Mouse (Mus musculus): ENCODE results near the gene Eef1a1. TPM values are rescaled to one million over a fixed set of nuclear protein-coding genes. Genes with fewer than 3 reads are reported as not detected.
"Not testable (repeated sequence)": the region's sequence is repeated elsewhere in the genome, so short reads cannot be mapped to it uniquely, and the experiment has no call there.

Gene Eef1a1
- polyA plus RNA-seq, 1 experiment from 2014 or later = 2,772 TPM

- Histone ChIP-seq H3K4me2 (no peak overlapping the region), H3K36me3 (0 out of 2 replicates have a peak, but pooled peaks cover 7% of the 10 kb centered on the region), H3K27ac (ENCODE audit: poor library complexity, severe bottlenecking) (no peak overlapping the region), H3K9me3 (replicated peaks) (no peaks in the 10 kb centered on the region), H3K9ac (no peak overlapping the region), H3K4me1 (replicated peaks) (peaks cover 12% of the 10 kb centered on the region), H3K27me3 (replicated peaks) (no peaks in the 10 kb centered on the region), H3K4me3 (no peak overlapping the region)
- no peak for ATAC-seq (ENCODE audit: insufficient number of reproducible peaks, low FRiP score)
- WGBS = 92% methylated on average over 17 of the region's 17 CpGs
These were observed 36.6 kb upstream of the Eef1a1 start for GRCm38 (mm10) chr9:78525451-78526135.

GRCm38 (mm10) chr9:78521689-78522088 lies 32.7 kb upstream of the Eef1a1 start:
- Histone ChIP-seq H3K9ac (peak overlapping the region; percentile 71; the same call in 1 of the 2 replicates), H3K9me3 (replicated peaks) (no peaks in the 10 kb centered on the region), H3K27ac (ENCODE audit: poor library complexity, severe bottlenecking) (no peak overlapping the region), H3K4me1 (replicated peaks) (peaks cover 12% of the 10 kb centered on the region), H3K4me2 (peak overlapping the region; percentile 95), H3K27me3 (replicated peaks) (no peaks in the 10 kb centered on the region), H3K4me3 (peak overlapping the region; percentile 63), H3K36me3 (0 out of 2 replicates have a peak, but pooled peaks cover 7% of the 10 kb centered on the region)
- no peak for ATAC-seq (ENCODE audit: insufficient number of reproducible peaks, low FRiP score)
- 17% methylated on average over 14 of the region's 14 CpGs for WGBS

- Histone ChIP-seq H3K9me3 (replicated peaks) (no peaks in the 10 kb centered on the region), H3K9ac (peak overlapping the region; percentile 71), H3K4me1 (replicated peaks) (peaks cover 11% of the 10 kb centered on the region), H3K27me3 (replicated peaks) (no peaks in the 10 kb centered on the region), H3K4me2 (peak overlapping the region; percentile 95), H3K36me3 (0 out of 2 replicates have a peak, but pooled peaks cover 7% of the 10 kb centered on the region), H3K27ac (ENCODE audit: poor library complexity, severe bottlenecking) (peak overlapping the region; percentile 83), H3K4me3 (peak overlapping the region; percentile 63)
- ATAC-seq (ENCODE audit: insufficient number of reproducible peaks, low FRiP score) = peak; percentile 75
- 1% methylated on average over 40 of the region's 40 CpGs for WGBS
These were observed 32.0 kb upstream of the Eef1a1 start for GRCm38 (mm10) chr9:78520780-78521601.

GRCm38 (mm10) chr9:78520127-78520779 lies 31.3 kb upstream of the Eef1a1 start:
- H3K4me2 ChIP-seq = peak overlapping the region; percentile 95
- H3K4me3 ChIP-seq = peak overlapping the region; percentile 63
- WGBS = 3% methylated on average over 15 of the region's 15 CpGs
- ATAC-seq (ENCODE audit: insufficient number of reproducible peaks, low FRiP score) = peak; percentile 83
- no peaks in the 10 kb centered on the region for H3K27me3 ChIP-seq (replicated peaks)
- H3K9me3 ChIP-seq (replicated peaks) = no peaks in the 10 kb centered on the region
- H3K9ac ChIP-seq = peak overlapping the region; percentile 71
- H3K27ac ChIP-seq (ENCODE audit: poor library complexity, severe bottlenecking) = peak overlapping the region; percentile 83
- 0 out of 2 replicates have a peak, but pooled peaks cover 7% of the 10 kb centered on the region for H3K36me3 ChIP-seq
- H3K4me1 ChIP-seq (replicated peaks) = peaks cover 12% of the 10 kb centered on the region

DNA sequence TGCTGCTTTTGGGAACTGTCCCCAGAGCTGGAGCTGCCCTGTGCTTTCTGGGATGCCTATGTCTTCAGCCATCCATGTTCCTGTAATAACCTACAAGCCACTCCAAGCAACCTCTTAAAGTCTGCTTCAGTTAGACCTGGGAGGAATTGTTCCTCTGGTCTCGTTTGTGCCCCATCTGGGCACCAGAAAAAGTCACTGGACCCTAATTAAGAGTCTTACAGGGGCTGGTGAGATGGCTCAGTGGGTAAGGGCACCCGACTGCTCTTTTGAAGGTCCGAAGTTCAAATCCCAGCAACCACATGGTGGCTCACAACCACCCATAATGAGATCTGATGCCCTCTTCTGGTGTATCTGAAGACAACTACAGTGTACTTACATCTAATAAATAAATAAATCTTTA lies 28.3 kb upstream of the Eef1a1 start:
- not testable (repeated sequence) for H3K9me3 ChIP-seq (replicated peaks); H3K4me3 ChIP-seq; H3K27me3 ChIP-seq (replicated peaks); H3K36me3 ChIP-seq; H3K9ac ChIP-seq; H3K27ac ChIP-seq (ENCODE audit: poor library complexity, severe bottlenecking); ATAC-seq (ENCODE audit: insufficient number of reproducible peaks, low FRiP score); H3K4me2 ChIP-seq
- 76% methylated on average over 3 of the region's 3 CpGs for WGBS
- peaks cover 37% of the 10 kb centered on the region for H3K4me1 ChIP-seq (replicated peaks)

- peak; percentile 56 for ATAC-seq (ENCODE audit: insufficient number of reproducible peaks, low FRiP score)
These were observed 27.2 kb upstream of the Eef1a1 start for GRCm38 (mm10) chr9:78516125-78516524.

DNA sequence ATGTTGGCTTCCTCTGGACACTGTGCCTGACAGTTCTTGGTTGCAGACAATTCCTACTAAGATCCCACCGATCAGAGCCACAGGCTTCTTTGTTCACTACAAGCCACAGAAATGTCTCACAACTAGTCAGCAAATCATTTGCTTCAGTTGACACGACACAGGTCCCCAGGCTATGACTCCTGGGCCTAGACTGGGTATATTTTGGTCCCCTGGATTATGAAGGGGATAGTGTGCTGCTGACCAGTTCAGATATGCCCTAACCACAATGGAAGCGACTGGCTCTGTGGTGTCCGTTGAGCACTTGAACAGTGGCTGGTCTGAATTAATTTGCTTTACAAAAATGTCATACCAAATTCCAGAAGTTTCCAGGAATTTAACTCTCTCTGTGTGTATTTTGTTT lies 25.7 kb upstream of the Eef1a1 start:
- Histone ChIP-seq H3K4me2 (no peak overlapping the region), H3K9ac (no peak overlapping the region), H3K4me1 (replicated peaks) (peaks cover 31% of the 10 kb centered on the region), H3K27me3 (replicated peaks) (no peaks in the 10 kb centered on the region), H3K9me3 (replicated peaks) (peaks cover 4% of the 10 kb centered on the region; the same call in 1 of the 2 replicates), H3K4me3 (no peak overlapping the region), H3K36me3 (no peaks in the 10 kb centered on the region), H3K27ac (ENCODE audit: poor library complexity, severe bottlenecking) (no peak overlapping the region)
- ATAC-seq (ENCODE audit: insufficient number of reproducible peaks, low FRiP score) = no peak
- WGBS = 58% methylated on average over 4 of the region's 4 CpGs

More at GRCm38 (mm10) chr9:78516125-78516524, 27.2 kb upstream of the Eef1a1 start:
- H3K27ac ChIP-seq (ENCODE audit: poor library complexity, severe bottlenecking) = peak overlapping the region; percentile 53
- peaks cover 38% of the 10 kb centered on the region for H3K4me1 ChIP-seq (replicated peaks)
- H3K9ac ChIP-seq = no peak overlapping the region
- no peaks in the 10 kb centered on the region for H3K27me3 ChIP-seq (replicated peaks)
- peaks cover 4% of the 10 kb centered on the region; the same call in 1 of the 2 replicates for H3K9me3 ChIP-seq (replicated peaks)
- WGBS = 14% methylated on average over 3 of the region's 3 CpGs
- H3K36me3 ChIP-seq = no peaks in the 10 kb centered on the region
- H3K4me2 ChIP-seq = no peak overlapping the region
- no peak overlapping the region for H3K4me3 ChIP-seq

DNA sequence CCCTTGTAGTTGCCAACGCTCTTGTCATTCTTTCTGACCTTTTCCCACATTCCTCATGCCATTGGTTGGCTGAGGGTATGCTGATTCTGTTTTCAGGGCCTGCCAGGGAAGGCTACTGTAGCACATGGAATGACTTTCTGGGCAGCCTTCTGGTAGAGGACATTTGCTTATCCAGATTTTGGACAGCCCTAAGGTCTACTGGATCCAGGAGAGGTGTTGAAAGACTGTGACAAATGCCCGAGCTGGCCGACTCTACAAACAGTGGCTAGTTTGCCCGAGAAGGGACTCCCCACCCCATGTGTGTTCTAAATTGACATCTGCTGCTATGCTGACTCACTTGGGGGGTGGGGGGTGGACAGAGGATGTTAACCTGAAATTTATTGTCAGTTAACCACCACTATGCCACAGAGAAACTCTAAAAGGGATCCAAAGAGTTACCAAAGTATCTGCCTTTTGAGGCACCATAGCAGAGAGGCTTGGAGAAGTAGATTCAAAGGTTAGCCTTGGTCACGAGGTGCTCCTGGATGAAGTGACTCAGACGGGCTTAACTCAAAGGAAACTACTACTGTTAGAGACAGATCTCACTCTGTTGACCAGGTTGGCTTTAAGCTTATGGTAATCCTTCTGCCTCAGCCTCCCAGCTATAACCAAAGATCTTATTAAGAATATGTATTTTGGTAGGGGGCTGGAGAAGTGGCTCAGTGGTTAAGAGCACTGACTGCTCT lies 25.0 kb upstream of the Eef1a1 start:
- Histone ChIP-seq H3K36me3 (no peaks in the 10 kb centered on the region), H3K9ac (no peak overlapping the region), H3K4me1 (replicated peaks) (peaks cover 30% of the 10 kb centered on the region), H3K4me3 (no peak overlapping the region), H3K4me2 (0 out of 2 replicates have a peak overlapping the region, but pooled peaks have one; percentile 14), H3K27me3 (replicated peaks) (no peaks in the 10 kb centered on the region), H3K27ac (ENCODE audit: poor library complexity, severe bottlenecking) (peak overlapping the region; percentile 87), H3K9me3 (replicated peaks) (peaks cover 4% of the 10 kb centered on the region; the same call in 1 of the 2 replicates)
- no peak for ATAC-seq (ENCODE audit: insufficient number of reproducible peaks, low FRiP score)
- WGBS = 30% methylated on average over 6 of the region's 6 CpGs

DNA sequence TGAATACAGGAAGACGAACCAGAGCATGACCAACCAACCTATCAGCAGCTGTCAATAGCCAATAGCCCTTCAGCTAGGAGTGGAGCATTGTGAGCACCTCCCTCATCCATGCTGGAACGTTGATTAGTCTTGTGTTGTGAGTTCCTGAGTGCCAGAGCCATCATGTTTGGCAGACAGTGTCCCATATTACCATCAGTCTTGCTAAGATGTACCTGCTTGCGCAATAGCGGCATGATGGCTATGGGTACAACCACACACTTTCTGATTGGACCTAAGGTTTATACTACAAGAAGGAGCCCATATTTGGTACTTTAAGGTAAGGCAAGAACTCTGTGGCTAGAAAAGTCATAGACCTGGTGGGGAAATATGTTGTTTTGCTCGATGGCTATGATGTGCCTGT lies 22.8 kb upstream of the Eef1a1 start:
- Histone ChIP-seq H3K4me1 (replicated peaks) (peaks cover 31% of the 10 kb centered on the region), H3K27ac (ENCODE audit: poor library complexity, severe bottlenecking) (no peak overlapping the region), H3K36me3 (no peaks in the 10 kb centered on the region), H3K9ac (no peak overlapping the region), H3K9me3 (replicated peaks) (peaks cover 4% of the 10 kb centered on the region; the same call in 1 of the 2 replicates), H3K27me3 (replicated peaks) (no peaks in the 10 kb centered on the region), H3K4me3 (no peak overlapping the region), H3K4me2 (no peak overlapping the region)
- ATAC-seq (ENCODE audit: insufficient number of reproducible peaks, low FRiP score) = no peak
- 92% methylated on average over 5 of the region's 5 CpGs for WGBS

DNA sequence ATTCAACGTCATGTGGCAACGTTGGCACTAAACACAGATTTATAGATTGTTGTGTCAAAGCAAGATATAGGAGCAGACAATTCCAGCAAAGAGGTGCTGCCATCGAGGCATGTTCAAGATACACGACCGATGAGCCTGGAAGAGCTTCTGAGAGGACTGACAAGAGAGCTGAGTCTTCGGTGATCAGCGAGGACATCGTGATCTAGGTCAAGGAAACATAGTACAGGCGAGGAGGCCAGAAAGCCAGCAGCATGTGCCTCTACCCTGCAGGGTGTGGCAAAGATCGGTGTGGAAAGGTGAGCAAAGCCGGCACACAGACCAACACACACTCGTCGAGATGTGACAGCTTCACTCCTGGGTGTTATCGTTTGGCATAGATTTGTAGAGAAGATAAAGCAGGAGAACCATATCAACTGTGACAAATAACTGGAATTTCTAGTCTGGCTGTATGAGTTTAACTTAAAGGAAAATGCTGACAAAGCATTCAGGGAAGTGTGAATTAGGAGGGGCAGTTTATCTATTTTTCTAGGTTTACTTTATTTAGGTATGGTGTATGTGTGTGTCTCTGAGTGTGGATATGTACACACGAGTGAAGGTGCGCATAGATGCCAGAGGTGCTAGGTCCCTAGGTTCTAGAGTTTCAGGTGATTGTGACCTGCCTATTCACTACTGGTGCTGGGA lies 19.3 kb upstream of the Eef1a1 start:
- no peaks in the 10 kb centered on the region for H3K27me3 ChIP-seq (replicated peaks)
- no peak for ATAC-seq (ENCODE audit: insufficient number of reproducible peaks, low FRiP score)
- H3K36me3 ChIP-seq = no peaks in the 10 kb centered on the region
- WGBS = 77% methylated on average over 16 of the region's 16 CpGs
- H3K9ac ChIP-seq = no peak overlapping the region
- peaks cover 4% of the 10 kb centered on the region; the same call in 1 of the 2 replicates for H3K9me3 ChIP-seq (replicated peaks)
- no peak overlapping the region for H3K27ac ChIP-seq (ENCODE audit: poor library complexity, severe bottlenecking)
- peaks cover 33% of the 10 kb centered on the region for H3K4me1 ChIP-seq (replicated peaks)
- no peak overlapping the region for H3K4me2 ChIP-seq
- H3K4me3 ChIP-seq = no peak overlapping the region

All from heart, embryonic 12.5 days (tissue).